Mouse (Mus musculus) MEL (cell line): ENCODE measurements around the gene Ctsd. TPM values are rescaled to one million over a fixed set of nuclear protein-coding genes. Genes with fewer than 3 reads are reported as not detected.

Experiments
- DNase-seq: peaks from one replicate; pipeline ENCODE4 v3.0.0; 2011; ENCODE audit warnings: low read depth, low spot score
- H3K27ac ChIP-seq: 2 replicates; pipeline ENCODE4 v1.5.1; 2012; ENCODE audit warnings: low read depth, mild to moderate bottlenecking, control low read depth, low read length, moderate library complexity; ENCODE audit not compliant: control insufficient read depth
- H3K27me3 ChIP-seq, 2 experiments: fragments of 150-350 bp in 1 of 2; sonication (generic) in 1 of 2; 2 replicates each; pipeline ENCODE4 v1.6.1; 2012; ENCODE audit warnings: low read length in 2 of 2, mild to moderate bottlenecking in 2 of 2, improper control_type of control experiment in 1 of 2, moderate library complexity in 1 of 2; ENCODE audit not compliant: insufficient read depth in 2 of 2, control insufficient read depth in 1 of 2
- H3K36me3 ChIP-seq, 2 experiments: 2 replicates each; pipeline ENCODE4 v1.6.1; 2012 to 2014; ENCODE audit warnings: low read length in 2 of 2, improper control_type of control experiment in 1 of 2, inconsistent platforms in 1 of 2, mild to moderate bottlenecking in 1 of 2; ENCODE audit not compliant: insufficient read depth in 2 of 2, control insufficient read depth in 1 of 2
- H3K4me1 ChIP-seq, 2 experiments: fragments of 150-350 bp in 1 of 2; sonication (generic) in 1 of 2; 2 replicates each; pipeline ENCODE4 v1.6.1; 2012; ENCODE audit warnings: low read length in 2 of 2, improper control_type of control experiment in 1 of 2, mild to moderate bottlenecking in 1 of 2; ENCODE audit not compliant: insufficient read depth in 2 of 2, control insufficient read depth in 1 of 2
- H3K4me3 ChIP-seq, 2 experiments: fragments of 150-350 bp in 1 of 2; sonication (generic) in 1 of 2; 2 replicates each; pipeline ENCODE4 v1.5.1; 2012; ENCODE audit warnings: low read depth in 2 of 2, low read length in 2 of 2, mild to moderate bottlenecking in 2 of 2, moderate library complexity in 2 of 2, control low read depth in 1 of 2, improper control_type of control experiment in 1 of 2; ENCODE audit not compliant: control insufficient read depth in 1 of 2, insufficient read depth in 1 of 2
- H3K79me2 ChIP-seq: 2 replicates; pipeline ENCODE4 v1.6.1; 2012; ENCODE audit warnings: mild to moderate bottlenecking, low read length, moderate library complexity; ENCODE audit not compliant: control insufficient read depth, poor library complexity, insufficient read depth
- H3K9ac ChIP-seq: 2 replicates; pipeline ENCODE4 v1.6.1; 2012; ENCODE audit warnings: low read depth, mild to moderate bottlenecking, control low read depth, low read length, moderate library complexity; ENCODE audit not compliant: control insufficient read depth, poor library complexity, severe bottlenecking
- H3K9me3 ChIP-seq: fragments of 150-350 bp; sonication (generic); replicated peaks from 2 replicates; pipeline ENCODE4 v1.6.1; 2012; ENCODE audit warnings: mild to moderate bottlenecking, low read length, improper control_type of control experiment, moderate library complexity; ENCODE audit not compliant: insufficient read depth
- BHLHE40 ChIP-seq: IDR thresholded peaks from 2 replicates; pipeline ENCODE4 v1.6.1; 2012; ENCODE audit warnings: low read depth, mild to moderate bottlenecking, inconsistent platforms, low read length, improper control_type of control experiment, borderline replicate concordance
- CHD1 ChIP-seq: IDR thresholded peaks from 2 replicates; pipeline ENCODE4 v1.6.1; 2012; ENCODE audit warnings: low read depth, mild to moderate bottlenecking, inconsistent platforms, low read length, improper control_type of control experiment
- HCFC1 ChIP-seq: IDR thresholded peaks from 2 replicates; pipeline ENCODE4 v1.6.1; 2012; ENCODE audit warnings: low read depth, mild to moderate bottlenecking, inconsistent platforms, low read length, improper control_type of control experiment, moderate library complexity
- MAFK ChIP-seq: IDR thresholded peaks from 2 replicates; pipeline ENCODE4 v1.6.1; 2011; ENCODE audit warnings: low read depth, mild to moderate bottlenecking, low read length, improper control_type of control experiment, borderline replicate concordance
- MEF2A ChIP-seq: IDR thresholded peaks from 2 replicates; pipeline ENCODE4 v1.6.1; 2014; ENCODE audit warnings: low read depth, mild to moderate bottlenecking, inconsistent platforms, low read length, improper control_type of control experiment; ENCODE audit not compliant: poor library complexity, insufficient replicate concordance, severe bottlenecking; ENCODE audit errors: extremely low read depth
- POLR2AphosphoS2 ChIP-seq: IDR thresholded peaks from 2 replicates; pipeline ENCODE4 v1.6.1; 2011; ENCODE audit warnings: low read length, improper control_type of control experiment
- TBP ChIP-seq: IDR thresholded peaks from 2 replicates; pipeline ENCODE4 v1.8.0; 2011; ENCODE audit warnings: low read depth, low read length, improper control_type of control experiment
- TCF12 ChIP-seq: IDR thresholded peaks from 2 replicates; pipeline ENCODE4 v1.6.1; 2014; ENCODE audit warnings: low read depth, mild to moderate bottlenecking, inconsistent platforms, low read length, improper control_type of control experiment, moderate library complexity
- UBTF ChIP-seq: IDR thresholded peaks from 2 replicates; pipeline ENCODE4 v1.6.1; 2012; ENCODE audit warnings: low read depth, mild to moderate bottlenecking, inconsistent platforms, low read length, improper control_type of control experiment, moderate library complexity, borderline replicate concordance; ENCODE audit not compliant: insufficient read depth
- ZNF384 ChIP-seq: IDR thresholded peaks from 2 replicates; pipeline ENCODE4 v1.6.1; 2012; ENCODE audit warnings: low read depth, mild to moderate bottlenecking, inconsistent platforms, low read length, improper control_type of control experiment
- polyA plus RNA-seq, 2 experiments: library from polyadenylated mRNA; stranded (reverse) in 1 of 2; unstranded in 1 of 2; fragments of >175 nt in 1 of 2; fragments of >200 nt in 1 of 2; gene quantifications; 2 replicates each; pipeline versions ENCODE4 v1.2.1 to v1.2.4; 2012; ENCODE audit warnings: low replicate concordance in 2 of 2, low read depth in 1 of 2; ENCODE audit not compliant: insufficient read length in 2 of 2, insufficient read depth in 1 of 2, missing spikeins in 1 of 2
- total RNA-seq: library from RNA; depleted of rRNA; stranded (reverse); fragments of 300-350 nt; gene quantifications from 2 replicates; pipeline ENCODE4 v1.2.3, GENCODE M21; 2012

Gene Ctsd
- total and polyA plus RNA-seq, 3 experiments: 89.3 to 179 (median 115) TPM

- Histone ChIP-seq H3K27me3 (no peaks in the 10 kb centered on the region), H3K79me2 (peaks cover 21% of the 10 kb centered on the region), H3K36me3 (peaks cover 0 to 7% of the 10 kb centered on the region in 2 experiments), H3K4me3 (no peak overlapping the region), H3K27ac (no peak overlapping the region), H3K9me3 (no peaks in the 10 kb centered on the region), H3K4me1 (peaks cover 2 to 8% of the 10 kb centered on the region in 2 experiments; a peak in 3 of 4 replicates), H3K9ac (no peak overlapping the region)
- DNase-seq: no peak
- no peak for TF ChIP-seq POLR2AphosphoS2
Measured at GRCm38 (mm10) chr7:142384306-142384705, 3.5 kb downstream of the Ctsd start.

- H3K79me2 ChIP-seq: peaks cover 20% of the 10 kb centered on the region
- no peak within 1 kb of the TSS for H3K27ac ChIP-seq
- H3K4me1 ChIP-seq: peaks cover 6 to 15% of the 10 kb centered on the region in 2 experiments
- no peaks in the 10 kb centered on the region for H3K27me3 ChIP-seq
- DNase-seq: no peak
- no peak within 1 kb of the TSS for H3K4me3 ChIP-seq
- H3K36me3 ChIP-seq: peaks cover 10% of the 10 kb centered on the region in 2 experiments
- H3K9ac ChIP-seq: no peak within 1 kb of the TSS
- H3K9me3 ChIP-seq: no peaks in the 10 kb centered on the region
- TF ChIP-seq TCF12: no peak
Measured at GRCm38 (mm10) chr7:142382567-142382966, 5.3 kb downstream of the Ctsd start, which contains the start of gene Gm49369. Gene Gm49369, minus strand, starts transcription at chr7:142382667.

- H3K4me1 ChIP-seq: peaks cover 9 to 23% of the 10 kb centered on the region in 2 experiments
- H3K27ac ChIP-seq: no peak overlapping the region
- H3K4me3 ChIP-seq: no peak overlapping the region
- H3K9ac ChIP-seq: no peak overlapping the region
- no peaks in the 10 kb centered on the region for H3K27me3 ChIP-seq
- no peaks in the 10 kb centered on the region for H3K9me3 ChIP-seq
- TF ChIP-seq MEF2A (no peak), UBTF (no peak), TBP (no peak), BHLHE40 (no peak), CHD1 (no peak), ZNF384 (no peak), MAFK (no peak), HCFC1 (no peak)
- H3K79me2 ChIP-seq: peaks cover 6% of the 10 kb centered on the region
- DNase-seq: no peak
- H3K36me3 ChIP-seq: peaks cover 10 to 19% of the 10 kb centered on the region in 2 experiments
Measured at GRCm38 (mm10) chr7:142381175-142381574, 6.7 kb downstream of the Ctsd start.
